Mouse (Mus musculus) lung, adult 2 months (tissue): ENCODE measurements around the gene Vsig2. TPM values are rescaled to one million over a fixed set of nuclear protein-coding genes. Genes with fewer than 3 reads are reported as not detected.

ENCODE experiments used
- DNase-seq: peaks from one replicate; pipeline ENCODE4 v3.0.0; 2022
- H3K4me1 ChIP-seq: fragments of 200-500 bp; 2 replicates; pipeline ENCODE4 v1.6.1; 2011; ENCODE audit warnings: low read length; ENCODE audit not compliant: control insufficient read depth, insufficient read depth
- H3K4me3 ChIP-seq: fragments of 200-500 bp; replicated peaks from 2 replicates; pipeline ENCODE3; 2011; ENCODE audit warnings: low read depth, mild to moderate bottlenecking, control low read depth, low read length; ENCODE audit errors: extremely low read depth
- CTCF ChIP-seq: fragments of 200-500 bp; IDR thresholded peaks from 2 replicates; pipeline ENCODE4 v1.5.1; 2011; ENCODE audit warnings: mild to moderate bottlenecking, low read length, control low read depth; ENCODE audit not compliant: insufficient read depth
- POLR2A ChIP-seq: fragments of 200-500 bp; IDR thresholded peaks from 2 replicates; pipeline ENCODE4 v1.6.1; 2011; ENCODE audit warnings: low read depth, mild to moderate bottlenecking, control low read depth, low read length, borderline replicate concordance; ENCODE audit errors: extremely low read depth
- WGBS: fragments of 180-500 bp; shearing (Covaris S2); methylation state at CpG from one replicate; pipeline ENCODE4 v1.1.7; 2018; 5-methylcytosine and 5-hydroxymethylcytosine counted together
- polyA plus RNA-seq: library from polyadenylated mRNA; depleted of rRNA; stranded (reverse); fragments of >200 nt; gene quantifications from 2 replicates; pipeline ENCODE4 v1.2.3, GENCODE M21; 2012

Gene Vsig2
- polyA plus RNA-seq, 1 experiment: 60.7 TPM

- H3K4me3 ChIP-seq: no peak overlapping the region
- DNase-seq: no peak
- 0 out of 2 replicates have a peak, but pooled peaks cover 3% of the 10 kb centered on the region for H3K4me1 ChIP-seq
- no peak for TF ChIP-seq POLR2A
- no peak for TF ChIP-seq CTCF
- 66% methylated on average over 3 of the region's 3 CpGs for WGBS
Measured at GRCm38 (mm10) chr9:37514456-37514855, 24.6 kb upstream of the Vsig2 start.

GRCm38 (mm10) chr9:37517467-37517866 lies 21.6 kb upstream of the Vsig2 start:
- H3K4me1 ChIP-seq: 0 out of 2 replicates have a peak, but pooled peaks cover 3% of the 10 kb centered on the region
- no peak for TF ChIP-seq POLR2A
- no peak for TF ChIP-seq CTCF
- WGBS: 38% methylated on average over 1 of the region's 1 CpGs
- no peak for DNase-seq
- no peak overlapping the region for H3K4me3 ChIP-seq

- WGBS: 92% methylated on average over 8 of the region's 8 CpGs
- TF ChIP-seq POLR2A (no peak), CTCF (no peak)
- Histone ChIP-seq H3K4me1 (0 out of 2 replicates have a peak, but pooled peaks cover 3% of the 10 kb centered on the region), H3K4me3 (no peak overlapping the region)
- DNase-seq: no peak
Measured at GRCm38 (mm10) chr9:37518991-37519390, 20.1 kb upstream of the Vsig2 start.

- TF ChIP-seq POLR2A (no peak), CTCF (no peak)
Measured at GRCm38 (mm10) chr9:37519995-37520394, 19.1 kb upstream of the Vsig2 start.

GRCm38 (mm10) chr9:37525461-37525860 lies 13.6 kb upstream of the Vsig2 start:
- no peak for DNase-seq
- Histone ChIP-seq H3K4me1 (peaks cover 2% of the 10 kb centered on the region; the same call in 1 of the 2 replicates), H3K4me3 (no peak overlapping the region)
- WGBS: 69% methylated on average over 2 of the region's 2 CpGs
- TF ChIP-seq CTCF (no peak), POLR2A (no peak)

More at GRCm38 (mm10) chr9:37519995-37520394, 19.1 kb upstream of the Vsig2 start:
- DNase-seq: no peak
- H3K4me3 ChIP-seq: no peak overlapping the region
- WGBS: 69% methylated on average over 2 of the region's 2 CpGs
- 0 out of 2 replicates have a peak, but pooled peaks cover 3% of the 10 kb centered on the region for H3K4me1 ChIP-seq

GRCm38 (mm10) chr9:37526443-37527395 lies 12.3 kb upstream of the Vsig2 start:
- 21% methylated on average over 21 of the region's 21 CpGs for WGBS
- Histone ChIP-seq H3K4me3 (peak overlapping the region; percentile 86), H3K4me1 (peaks cover 7% of the 10 kb centered on the region; the same call in 1 of the 2 replicates)
- 0 out of 2 replicates have a peak, but pooled peaks have one; percentile 22 for TF ChIP-seq CTCF
- TF ChIP-seq POLR2A: peak; percentile 18; the same call in 1 of the 2 replicates
- peak; percentile 61 for DNase-seq

- peak; percentile 89 for DNase-seq
- TF ChIP-seq POLR2A (peak; percentile 93; the same call in 1 of the 2 replicates), CTCF (no peak)
- peak within 1 kb of the TSS; percentile 86 for H3K4me3 ChIP-seq
- H3K4me1 ChIP-seq: peaks cover 10% of the 10 kb centered on the region
- 8% methylated on average over 41 of the region's 41 CpGs for WGBS
Measured at GRCm38 (mm10) chr9:37527396-37528224, 11.4 kb upstream of the Vsig2 start, which contains the start of gene Esam. Gene Esam, plus strand, starts transcription at chr9:37528078.

GRCm38 (mm10) chr9:37528225-37528970 lies 10.7 kb upstream of the Vsig2 start:
- peak; percentile 32 for DNase-seq
- peaks cover 10% of the 10 kb centered on the region for H3K4me1 ChIP-seq
- WGBS: 26% methylated on average over 9 of the region's 9 CpGs
- no peak for TF ChIP-seq CTCF
- TF ChIP-seq POLR2A: peak; percentile 40; the same call in 1 of the 2 replicates
- H3K4me3 ChIP-seq: peak overlapping the region; percentile 86
